Mouse (Mus musculus) cerebellum, adult 2 months (tissue): ENCODE data around the gene Lrcol1.

Source experiments
- CTCF ChIP-seq: fragments of 200-500 bp; IDR thresholded peaks from 2 replicates; pipeline ENCODE4 v1.5.1; 2011; ENCODE audit warnings: low read depth, mild to moderate bottlenecking, control low read depth, low read length, moderate library complexity, borderline replicate concordance; ENCODE audit not compliant: insufficient read depth
- POLR2A ChIP-seq: fragments of 200-500 bp; IDR thresholded peaks from 2 replicates; pipeline ENCODE4 v1.6.1; 2011; ENCODE audit warnings: low read length, control low read depth, borderline replicate concordance; ENCODE audit not compliant: insufficient read depth

DNA sequence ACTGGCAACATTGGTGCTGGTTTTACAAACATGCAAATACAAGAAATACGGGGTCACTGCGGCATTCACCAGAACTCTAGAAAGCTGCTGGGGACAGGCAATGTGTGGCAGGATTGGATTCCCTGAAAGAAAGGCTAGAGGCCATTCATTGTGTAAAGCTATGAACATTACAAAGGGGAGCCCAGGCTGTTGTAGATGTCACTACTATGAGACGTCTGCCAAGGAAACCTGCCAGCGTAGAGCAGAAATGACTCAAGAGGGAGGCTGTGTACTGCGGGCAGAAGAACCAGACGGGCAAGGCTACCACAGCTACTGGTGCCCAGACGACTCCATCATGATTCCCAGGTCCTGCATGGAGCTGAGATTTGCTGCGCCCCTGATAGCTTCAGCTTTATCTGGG is 56.6 kb downstream of the Lrcol1 start:
- TF ChIP-seq CTCF (no peak), POLR2A (no peak)
